Mouse (Mus musculus): ENCODE measurements around the gene Rhot1. TPM values are rescaled to one million over a fixed set of nuclear protein-coding genes. Genes with fewer than 3 reads are reported as not detected.

Gene Rhot1
- total and polyA plus RNA-seq, 2 experiments from 2014 or later, result 53.8 to 89.3 TPM

GRCm38 (mm10) chr11:80199773-80200172, 9.0 kb upstream of the Rhot1 start:
- H3K9me3 ChIP-seq (replicated peaks; ENCODE audit: control insufficient read depth, low read length), result no peaks in the 10 kb centered on the region
- no peaks in the 10 kb centered on the region for H3K4me1 ChIP-seq (ENCODE audit: control insufficient read depth, insufficient read depth)
- WGBS, result 97% methylated on average over 2 of the region's 2 CpGs
- no peak for DNase-seq (ENCODE audit: low spot score)
- no peak for ATAC-seq (ENCODE audit: insufficient read depth, low read depth)
- TF ChIP-seq EP300 (IDR thresholded peaks at IDR 0.05; ENCODE audit: low read depth), result no peak
- TF ChIP-seq CTCF (IDR thresholded peaks at IDR 0.05; ENCODE audit: low read depth), result 0 out of 2 replicates have a peak, but pooled peaks have one; percentile 10
- no peak overlapping the region for H3K4me2 ChIP-seq (ENCODE audit: low read depth, low read length)
- no peak overlapping the region for H3K9ac ChIP-seq (replicated peaks; ENCODE audit: low read depth, low read length)
- peaks cover 22% of the 10 kb centered on the region for H3K36me3 ChIP-seq (replicated peaks; ENCODE audit: control insufficient read depth, insufficient read depth, low read length)
- H3K4me3 ChIP-seq (ENCODE audit: low read depth, low read length), result no peak overlapping the region
- no peak overlapping the region for H3K27ac ChIP-seq (ENCODE audit: low read depth)
- H3K27me3 ChIP-seq (ENCODE audit: control insufficient read depth, insufficient read depth, low read length), result no peaks in the 10 kb centered on the region

GRCm38 (mm10) chr11:80200326-80200725, 8.5 kb upstream of the Rhot1 start:
- no peak overlapping the region for H3K4me2 ChIP-seq (ENCODE audit: low read depth, low read length)
- no peak for DNase-seq (ENCODE audit: low spot score)
- peaks cover 16% of the 10 kb centered on the region for H3K36me3 ChIP-seq (replicated peaks; ENCODE audit: control insufficient read depth, insufficient read depth, low read length)
- no peak overlapping the region for H3K4me3 ChIP-seq (ENCODE audit: low read depth, low read length)
- no peak overlapping the region for H3K9ac ChIP-seq (replicated peaks; ENCODE audit: low read depth, low read length)
- WGBS, result 77% methylated on average over 1 of the region's 1 CpGs
- no peaks in the 10 kb centered on the region for H3K27me3 ChIP-seq (ENCODE audit: control insufficient read depth, insufficient read depth, low read length)
- no peak for ATAC-seq (ENCODE audit: insufficient read depth, low read depth)
- peak; percentile 54 for TF ChIP-seq CTCF (IDR thresholded peaks at IDR 0.05; ENCODE audit: low read depth)
- no peak for TF ChIP-seq EP300 (IDR thresholded peaks at IDR 0.05; ENCODE audit: low read depth)
- H3K4me1 ChIP-seq (ENCODE audit: control insufficient read depth, insufficient read depth), result no peaks in the 10 kb centered on the region
- no peak overlapping the region for H3K27ac ChIP-seq (ENCODE audit: low read depth)
- H3K9me3 ChIP-seq (replicated peaks; ENCODE audit: control insufficient read depth, low read length), result no peaks in the 10 kb centered on the region

DNA sequence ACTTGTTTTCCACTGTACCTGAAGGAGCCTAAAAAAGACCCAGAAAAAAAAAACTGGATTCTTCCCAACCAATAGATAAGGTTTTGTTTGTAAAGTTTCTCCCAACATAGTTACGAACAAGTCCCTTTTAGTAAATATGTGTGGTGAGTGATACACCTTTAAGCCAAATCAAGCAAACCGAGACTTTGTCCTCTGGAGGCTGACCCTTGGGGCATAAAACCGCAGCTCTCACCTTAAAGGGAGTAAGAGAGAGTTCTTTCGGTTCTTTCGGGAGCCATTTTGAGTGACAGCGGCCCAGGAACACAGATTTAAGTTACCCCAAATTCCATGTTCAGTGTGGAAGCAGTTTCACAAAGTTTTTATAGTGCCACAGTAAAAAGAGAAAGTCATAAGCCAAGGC, 6.5 kb upstream of the Rhot1 start:
- H3K36me3 ChIP-seq (replicated peaks; ENCODE audit: control insufficient read depth, insufficient read depth, low read length), result peaks cover 13% of the 10 kb centered on the region
- DNase-seq (ENCODE audit: low spot score) (no peak), ATAC-seq (ENCODE audit: insufficient read depth, low read depth) (no peak)
- no peaks in the 10 kb centered on the region for H3K4me1 ChIP-seq (ENCODE audit: control insufficient read depth, insufficient read depth)
- no peaks in the 10 kb centered on the region for H3K27me3 ChIP-seq (ENCODE audit: control insufficient read depth, insufficient read depth, low read length)
- 82% methylated on average over 6 of the region's 6 CpGs for whole genome bisulfite sequencing
- H3K9me3 ChIP-seq (replicated peaks; ENCODE audit: control insufficient read depth, low read length), result no peaks in the 10 kb centered on the region
- no peak overlapping the region for H3K4me3 ChIP-seq (ENCODE audit: low read depth, low read length)
- no peak overlapping the region for H3K4me2 ChIP-seq (ENCODE audit: low read depth, low read length)
- no peak overlapping the region for H3K9ac ChIP-seq (replicated peaks; ENCODE audit: low read depth, low read length)
- no peak for TF ChIP-seq CTCF (IDR thresholded peaks at IDR 0.05; ENCODE audit: low read depth)
- TF ChIP-seq EP300 (IDR thresholded peaks at IDR 0.05; ENCODE audit: low read depth), result no peak
- H3K27ac ChIP-seq (ENCODE audit: low read depth), result no peak overlapping the region

GRCm38 (mm10) chr11:80204037-80204436, 4.8 kb upstream of the Rhot1 start:
- Histone ChIP-seq H3K9me3 (replicated peaks; ENCODE audit: control insufficient read depth, low read length) (no peaks in the 10 kb centered on the region), H3K9ac (replicated peaks; ENCODE audit: low read depth, low read length) (no peak overlapping the region), H3K36me3 (replicated peaks; ENCODE audit: control insufficient read depth, insufficient read depth, low read length) (peaks cover 7% of the 10 kb centered on the region), H3K4me2 (ENCODE audit: low read depth, low read length) (no peak overlapping the region), H3K4me3 (ENCODE audit: low read depth, low read length) (no peak overlapping the region), H3K27me3 (ENCODE audit: control insufficient read depth, insufficient read depth, low read length) (no peaks in the 10 kb centered on the region), H3K27ac (ENCODE audit: low read depth) (no peak overlapping the region), H3K4me1 (ENCODE audit: control insufficient read depth, insufficient read depth) (0 out of 2 replicates have a peak, but pooled peaks cover 3% of the 10 kb centered on the region)
- no peak for TF ChIP-seq CTCF (IDR thresholded peaks at IDR 0.05; ENCODE audit: low read depth)
- TF ChIP-seq EP300 (IDR thresholded peaks at IDR 0.05; ENCODE audit: low read depth), result no peak
- DNase-seq (ENCODE audit: low spot score) (no peak), ATAC-seq (ENCODE audit: insufficient read depth, low read depth) (no peak)
- 76% methylated on average over 3 of the region's 3 CpGs for WGBS

- H3K36me3 ChIP-seq (replicated peaks; ENCODE audit: control insufficient read depth, insufficient read depth, low read length), result no peaks in the 10 kb centered on the region
- DNase-seq (ENCODE audit: low spot score), result no peak
- no peak overlapping the region for H3K4me3 ChIP-seq (ENCODE audit: low read depth, low read length)
- H3K27ac ChIP-seq (ENCODE audit: low read depth), result no peak overlapping the region
- H3K4me1 ChIP-seq (ENCODE audit: control insufficient read depth, insufficient read depth), result peaks cover 4% of the 10 kb centered on the region
- H3K9ac ChIP-seq (replicated peaks; ENCODE audit: low read depth, low read length), result no peak overlapping the region
- no peak for ATAC-seq (ENCODE audit: insufficient read depth, low read depth)
- no peaks in the 10 kb centered on the region for H3K27me3 ChIP-seq (ENCODE audit: control insufficient read depth, insufficient read depth, low read length)
- WGBS, result 57% methylated on average over 5 of the region's 5 CpGs
- H3K9me3 ChIP-seq (replicated peaks; ENCODE audit: control insufficient read depth, low read length), result no peaks in the 10 kb centered on the region
- no peak overlapping the region for H3K4me2 ChIP-seq (ENCODE audit: low read depth, low read length)
- TF ChIP-seq EP300 (IDR thresholded peaks at IDR 0.05; ENCODE audit: low read depth) (no peak), CTCF (IDR thresholded peaks at IDR 0.05; ENCODE audit: low read depth) (no peak)
Measured at GRCm38 (mm10) chr11:80204941-80205340, 3.9 kb upstream of the Rhot1 start.

GRCm38 (mm10) chr11:80208465-80208859, 357 bp upstream of the Rhot1 start:
- TF ChIP-seq EP300 (IDR thresholded peaks at IDR 0.05; ENCODE audit: low read depth) (0 out of 2 replicates have a peak, but pooled peaks have one; percentile 16), CTCF (IDR thresholded peaks at IDR 0.05; ENCODE audit: low read depth) (no peak)
- Histone ChIP-seq H3K27ac (ENCODE audit: low read depth) (no peak overlapping the region), H3K27me3 (ENCODE audit: control insufficient read depth, insufficient read depth, low read length) (no peaks in the 10 kb centered on the region), H3K4me2 (ENCODE audit: low read depth, low read length) (no peak overlapping the region), H3K9me3 (replicated peaks; ENCODE audit: control insufficient read depth, low read length) (no peaks in the 10 kb centered on the region), H3K4me3 (ENCODE audit: low read depth, low read length) (no peak overlapping the region), H3K36me3 (replicated peaks; ENCODE audit: control insufficient read depth, insufficient read depth, low read length) (no peaks in the 10 kb centered on the region), H3K9ac (replicated peaks; ENCODE audit: low read depth, low read length) (no peak overlapping the region), H3K4me1 (ENCODE audit: control insufficient read depth, insufficient read depth) (peaks cover 10% of the 10 kb centered on the region)
- no peak for DNase-seq (ENCODE audit: low spot score)
- ATAC-seq (ENCODE audit: insufficient read depth, low read depth), result no peak
- 35% methylated on average over 7 of the region's 7 CpGs for WGBS
